Mouse (Mus musculus) G1E (cell line): ENCODE results near the gene Rad51d.

Experiments used
- CTCF ChIP-seq: IDR thresholded peaks from 2 replicates; pipeline ENCODE4 v1.5.1; 2012; ENCODE audit warnings: low read depth, low read length, inconsistent platforms, mixed read lengths
- GATA1 ChIP-seq: IDR thresholded peaks from 2 replicates; pipeline ENCODE4 v1.6.1; 2012; ENCODE audit warnings: borderline replicate concordance, low read length, inconsistent platforms, mixed read lengths

- TF ChIP-seq CTCF (no peak), GATA1 (no peak)
These were observed 34.4 kb downstream of the Rad51d start for GRCm38 (mm10) chr11:82856032-82856431.
